9 mouse cellular contexts compared by ENCODE assay signal in genomic region chr12:24097108-24097520, GRCm38 (mm10). TPM values are rescaled to one million over a fixed set of nuclear protein-coding genes. Genes with fewer than 3 reads are reported as not detected.
A peak's percentile ranks its signal among the peaks of the same experiment; 100 is the strongest.
DNase-seq lines count a peak whose midpoint lies in the region; ATAC-seq and TF ChIP-seq lines count a peak whose summit lies in the region.
"Not testable (repeated sequence)": the region's sequence is repeated elsewhere in the genome, so short reads cannot be mapped to it uniquely, and the experiment has no call there.
"Had no signal": no experiment of that assay in that cellular context is flagged by ENCODE, and none has a peak within 500 bp of the region (broad histone marks: within the 10 kb centered on the region; RNA-seq: fewer than 3 reads in every experiment).

Gene 9030624G23Rik, minus strand, starts transcription at chr12:24097246.

- not testable (repeated sequence) for H3K4me1 ChIP-seq in embryonic fibroblast, embryonic 13.5 days (ENCODE audit: control insufficient read depth, insufficient read depth, low read length); intestine, postnatal 0 days (replicated peaks; ENCODE audit: control insufficient read depth, insufficient read depth, low read length); lung, adult 2 months (ENCODE audit: control insufficient read depth, insufficient read depth, low read length); olfactory bulb, adult 2 months (ENCODE audit: control insufficient read depth, insufficient read depth, low read length); thymus, adult 2 months (replicated peaks; ENCODE audit: control insufficient read depth, insufficient read depth, low read length)

- TF ChIP-seq POLR2A in embryonic fibroblast, embryonic 13.5 days (IDR thresholded peaks at IDR 0.05; ENCODE audit: low read depth, low read length): peak; percentile 33; the same call in 1 of the 2 replicates
- not testable (repeated sequence) for TF ChIP-seq POLR2A in lung, adult 2 months (IDR thresholded peaks at IDR 0.05; ENCODE audit: borderline replicate concordance, extremely low read depth, low read depth, low read length); olfactory bulb, adult 2 months (IDR thresholded peaks at IDR 0.05; ENCODE audit: insufficient read depth, low read depth, low read length); thymus, adult 2 months (IDR thresholded peaks at IDR 0.05; ENCODE audit: control insufficient read depth, extremely low read depth, insufficient read depth, low read length, poor library complexity)

- not testable (repeated sequence) for H3K27ac ChIP-seq in embryonic fibroblast, embryonic 13.5 days (ENCODE audit: insufficient read depth, low read length); intestine, postnatal 0 days (ENCODE audit: low read depth, low read length); olfactory bulb, adult 2 months (ENCODE audit: insufficient read depth, low read depth, low read length); thymus, adult 2 months (ENCODE audit: control insufficient read depth, insufficient read depth, low read length)

- not testable (repeated sequence) for H3K27me3 ChIP-seq in intestine, postnatal 0 days (replicated peaks; ENCODE audit: control insufficient read depth, insufficient read depth, low read length); thymus, adult 2 months (ENCODE audit: control insufficient read depth, insufficient read depth, low read length)

- H3K36me3 ChIP-seq in intestine, postnatal 0 days (ENCODE audit: control insufficient read depth, insufficient read depth); thymus, adult 2 months (ENCODE audit: control insufficient read depth, insufficient read depth, low read length): not testable (repeated sequence)

- H3K9ac ChIP-seq in intestine, postnatal 0 days (ENCODE audit: low read depth, low read length): not testable (repeated sequence)

- peak within 1 kb of the TSS; percentile 62 for H3K4me2 ChIP-seq in intestine, postnatal 0 days (replicated peaks; ENCODE audit: low read depth)

- H3K4me3 ChIP-seq in embryonic fibroblast, embryonic 13.5 days (ENCODE audit: insufficient read depth, low read length): peak within 1 kb of the TSS; percentile 61
- peak within 1 kb of the TSS; percentile 43 for H3K4me3 ChIP-seq in intestine, postnatal 0 days (ENCODE audit: low read depth, low read length)
- H3K4me3 ChIP-seq in lung, adult 2 months (replicated peaks; ENCODE audit: extremely low read depth, low read depth, low read length): not testable (repeated sequence)
- H3K4me3 ChIP-seq in olfactory bulb, adult 2 months (ENCODE audit: insufficient read depth, low read depth, low read length): peak within 1 kb of the TSS; percentile 22; the same call in 1 of the 2 replicates
- H3K4me3 ChIP-seq in thymus, adult 2 months (ENCODE audit: control insufficient read depth, insufficient read depth, low read length): peak within 1 kb of the TSS; percentile 11; the same call in 1 of the 2 replicates

- peak; percentile 43 to 45 for DNase-seq in adrenal gland, adult 18-20 months (ENCODE audit: low spot score in 2 of 2)
- DNase-seq in heart, adult 9 months (ENCODE audit: low spot score in 2 of 2): peak; percentile 35 to 60
- DNase-seq in layer of hippocampus, postnatal 36 days: peak; percentile 33 to 37
- peak; percentile 10 for DNase-seq in lung, adult 2 months
- DNase-seq in thymus, adult 2 months: not testable (repeated sequence)

- not testable (repeated sequence) for ATAC-seq in intestine, postnatal 0 days

- under 1% methylated on average over 38 of the region's 39 CpGs for WGBS in intestine, postnatal 0 days
- WGBS in lung, adult 2 months: 4% methylated on average over 39 of the region's 39 CpGs
- 8% methylated on average over 30 of the region's 39 CpGs for WGBS in olfactory bulb, adult 2 months
- 11% methylated on average over 39 of the region's 39 CpGs for WGBS in thymus, adult 2 months

- TF ChIP-seq CTCF in embryonic fibroblast, embryonic 13.5 days (IDR thresholded peaks at IDR 0.05; ENCODE audit: borderline replicate concordance, insufficient read depth, low read length); intestine, postnatal 0 days (IDR thresholded peaks at IDR 0.05; ENCODE audit: low read depth); lung, adult 2 months (IDR thresholded peaks at IDR 0.05; ENCODE audit: insufficient read depth, low read length); olfactory bulb, adult 2 months (IDR thresholded peaks at IDR 0.05; ENCODE audit: insufficient read depth, low read depth, low read length); thymus, adult 2 months (IDR thresholded peaks at IDR 0.05; ENCODE audit: borderline replicate concordance, control insufficient read depth, extremely low read depth, insufficient read depth, low read length, poor library complexity): not testable (repeated sequence)

- not testable (repeated sequence) for H3K9me3 ChIP-seq in intestine, postnatal 0 days (ENCODE audit: control insufficient read depth)

RNA-seq across cellular contexts. Expression of gene 9030624G23Rik, which starts in this region (rescaled TPM):
- under 1 TPM; 0.46 to 0.70 TPM for total RNA-seq in adrenal gland, adult 18-20 months (2021)
- 0.70 and 1.3 TPM in 2 replicates for polyA plus RNA-seq in embryonic fibroblast, embryonic 13.5 days (2011; ENCODE audit: insufficient read length, low read depth, missing spikeins)
- polyA plus RNA-seq in intestine, postnatal 0 days (2015; fragmentation: Nextera tagmentation; extraction: Ambion mirVana): 0.89 and 0.90 TPM in 2 replicates
- total RNA-seq in layer of hippocampus, postnatal 36 days (2021): 1 to 10 TPM; 2.4 to 3.0 TPM
- 0.56 and 0.69 TPM in 2 replicates for polyA plus RNA-seq in lung, adult 2 months (2012; rRNA removed)
- polyA plus RNA-seq in olfactory bulb, adult 2 months (2012; ENCODE audit: insufficient read depth, insufficient read length, low replicate concordance, missing spikeins): not detected in 2 replicates
- polyA plus RNA-seq in thymus, adult 2 months (2012; rRNA removed): 0.58 and 0.70 TPM in 2 replicates
- total RNA-seq: CH12.LX had no signal

Comparison
In these comparisons a context has a peak if more than half of its experiments do, and no peak if none do; other contexts are left out.
1. Peak in DNase-seq in adrenal gland, adult 18-20 months; RNA of the gene not detected or under 1 TPM.
2. Peak in DNase-seq in lung, adult 2 months; RNA of the gene not detected or under 1 TPM.